Mouse (Mus musculus) urinary bladder, postnatal 14 days (tissue): Measurements from ENCODE around the gene Kcnk13.
A peak's percentile ranks its signal among the peaks of the same experiment; 100 is the strongest.
"Not testable (repeated sequence)": the region's sequence is repeated elsewhere in the genome, so short reads cannot be mapped to it uniquely, and the experiment has no call there.

Experiments
- DNase-seq: peaks from one replicate; pipeline ENCODE4 v3.0.0; 2021; ENCODE audit warnings: low spot score

Kcnk13 gene

GRCm38 (mm10) chr12:99965203-99966115 lies 1.2 kb downstream of the Kcnk13 start:
- DNase-seq: peak; percentile 32

GRCm38 (mm10) chr12:99966116-99966770 lies 1.9 kb downstream of the Kcnk13 start:
- no peak for DNase-seq

DNA sequence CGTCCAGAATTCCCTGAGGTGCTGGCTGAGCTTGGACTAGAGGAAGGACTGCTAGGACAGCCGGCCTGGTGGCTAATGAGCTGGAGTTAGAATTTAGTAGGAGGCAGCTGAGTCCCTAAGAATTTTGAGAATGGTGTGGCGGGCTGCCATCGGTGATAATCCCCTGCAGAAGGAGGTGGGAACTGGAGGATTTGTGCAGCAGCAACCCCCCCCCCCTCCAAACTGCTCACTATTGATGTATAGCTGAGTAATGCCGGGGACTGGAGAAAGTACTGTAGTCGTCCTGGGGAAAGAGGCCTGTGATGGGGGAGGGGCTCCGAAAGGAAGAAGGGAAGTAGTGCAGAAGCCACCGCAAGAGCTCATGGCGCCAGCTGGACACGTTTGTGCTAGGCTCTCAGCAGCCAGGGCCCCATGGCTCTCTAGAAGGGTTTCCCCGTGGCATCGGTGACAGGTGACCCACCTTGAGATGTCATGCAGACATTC lies 2.6 kb downstream of the Kcnk13 start:
- DNase-seq: no peak

DNA sequence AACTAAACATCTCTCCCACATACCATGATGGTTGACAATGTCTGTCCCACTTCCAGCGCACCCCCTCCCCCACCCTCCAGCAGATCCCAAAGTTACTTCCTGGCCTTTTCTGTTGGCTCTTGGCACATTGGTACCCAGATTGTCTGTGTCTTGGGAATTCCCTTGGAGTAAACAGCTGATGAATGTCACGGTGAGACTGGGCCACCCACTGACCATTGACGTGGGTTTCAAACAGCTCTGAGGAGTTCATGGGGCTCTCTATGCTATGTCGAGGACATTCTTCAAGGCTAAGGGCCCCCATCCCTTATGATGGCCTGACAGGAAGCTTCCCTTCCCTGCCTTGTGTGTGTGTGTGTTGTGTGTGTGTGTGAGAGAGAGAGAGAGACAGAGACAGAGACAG lies 5.6 kb downstream of the Kcnk13 start:
- no peak for DNase-seq

GRCm38 (mm10) chr12:99971205-99971894 lies 7.1 kb downstream of the Kcnk13 start:
- not testable (repeated sequence) for DNase-seq

DNA sequence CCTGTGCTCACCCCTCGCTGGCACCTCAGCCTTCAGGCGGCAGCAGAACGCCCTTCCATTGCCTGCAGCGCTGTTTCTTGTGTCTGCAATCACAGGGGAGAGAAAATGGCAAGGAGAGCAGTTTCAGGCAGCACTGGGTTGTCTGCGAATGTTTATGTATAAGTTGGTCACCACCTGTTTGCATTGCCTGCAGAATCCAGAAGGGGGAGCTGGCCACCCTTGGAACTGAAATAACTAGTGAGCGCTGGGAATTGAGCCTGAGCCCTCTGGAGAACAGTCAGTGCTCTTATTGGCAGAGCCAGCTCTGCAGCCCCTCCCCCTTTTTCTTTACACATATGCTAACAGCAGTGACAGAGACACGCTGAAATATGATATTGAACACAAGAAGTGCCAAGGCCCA lies 8.5 kb downstream of the Kcnk13 start:
- no peak for DNase-seq

DNA sequence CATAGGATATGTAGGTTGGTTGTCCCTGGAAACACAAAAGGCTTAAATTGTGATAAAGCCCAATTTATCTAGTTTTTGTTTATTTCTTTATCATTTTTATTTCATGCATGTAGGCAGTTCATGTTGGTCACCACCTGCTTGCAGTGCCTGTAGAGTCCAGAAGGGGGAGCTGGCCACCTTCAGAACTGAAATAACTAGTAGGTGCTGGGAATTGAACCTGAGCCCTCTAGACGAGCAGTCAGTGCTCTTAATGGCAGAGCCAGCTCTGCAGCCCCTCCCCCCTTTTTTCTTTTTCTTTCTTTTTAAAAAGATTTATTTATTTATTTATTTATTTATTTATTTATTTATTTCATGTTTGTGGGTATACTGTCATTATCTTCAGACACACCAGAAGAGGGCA lies 9.4 kb downstream of the Kcnk13 start:
- no peak for DNase-seq

DNA sequence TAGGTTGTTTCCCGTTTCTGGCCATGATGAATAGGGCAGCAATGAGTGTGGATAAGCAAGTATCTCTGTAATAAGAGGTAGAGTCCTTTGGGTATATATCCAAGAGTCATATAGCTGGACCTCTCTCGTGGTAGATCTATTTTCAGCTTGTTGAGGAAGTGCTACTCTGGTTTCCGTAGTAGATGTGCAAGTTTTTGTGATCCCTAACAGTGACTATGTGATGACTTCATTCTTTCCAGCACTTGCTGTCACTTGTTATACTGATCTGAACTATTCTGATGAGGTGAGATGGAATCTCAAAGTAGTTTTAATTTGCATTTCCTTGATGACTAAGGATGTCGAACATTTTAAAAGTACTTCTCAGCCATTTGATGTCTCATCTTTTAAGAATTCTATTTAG lies 15.2 kb downstream of the Kcnk13 start:
- no peak for DNase-seq

DNA sequence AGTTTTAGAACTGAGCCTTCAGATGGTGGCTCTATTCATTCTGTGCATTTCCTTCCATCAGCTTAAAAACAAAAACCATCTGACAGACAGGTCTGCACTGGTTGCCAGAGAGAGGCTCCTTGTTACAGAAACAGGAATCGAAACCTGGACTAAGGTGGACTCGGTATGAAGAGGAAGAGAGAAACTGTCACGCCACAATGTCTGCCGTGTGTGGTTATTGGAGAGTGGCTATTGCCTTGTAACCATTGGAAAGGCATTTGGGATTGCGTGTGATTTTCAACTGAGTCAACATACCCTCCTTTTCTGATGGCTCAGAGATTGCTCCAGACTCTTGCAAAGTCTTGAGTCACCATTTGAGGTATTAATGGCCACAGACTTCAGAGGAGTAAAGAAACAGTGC lies 22.5 kb downstream of the Kcnk13 start:
- no peak for DNase-seq

DNA sequence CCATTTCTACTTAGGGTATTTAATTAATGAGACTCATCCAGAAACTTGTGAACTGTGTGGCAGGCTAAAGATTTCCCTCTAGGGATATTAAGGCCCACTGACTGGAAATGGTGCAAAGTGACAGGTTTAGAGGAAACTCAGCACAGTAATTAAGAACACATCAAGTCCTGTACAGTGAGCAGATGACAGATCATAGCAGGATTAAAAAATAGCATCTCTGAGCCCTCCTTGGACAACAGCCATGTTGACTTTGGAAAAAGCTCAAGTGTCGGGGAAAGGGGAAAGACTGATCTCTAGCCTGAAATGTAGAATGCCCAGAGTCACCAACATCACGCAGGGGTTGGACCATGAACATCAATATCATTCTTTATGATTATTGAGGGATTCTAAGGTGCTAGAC lies 23.8 kb downstream of the Kcnk13 start:
- DNase-seq: no peak

- DNase-seq: no peak
These were observed 28.1 kb downstream of the Kcnk13 start for GRCm38 (mm10) chr12:99992362-99992862.

DNA sequence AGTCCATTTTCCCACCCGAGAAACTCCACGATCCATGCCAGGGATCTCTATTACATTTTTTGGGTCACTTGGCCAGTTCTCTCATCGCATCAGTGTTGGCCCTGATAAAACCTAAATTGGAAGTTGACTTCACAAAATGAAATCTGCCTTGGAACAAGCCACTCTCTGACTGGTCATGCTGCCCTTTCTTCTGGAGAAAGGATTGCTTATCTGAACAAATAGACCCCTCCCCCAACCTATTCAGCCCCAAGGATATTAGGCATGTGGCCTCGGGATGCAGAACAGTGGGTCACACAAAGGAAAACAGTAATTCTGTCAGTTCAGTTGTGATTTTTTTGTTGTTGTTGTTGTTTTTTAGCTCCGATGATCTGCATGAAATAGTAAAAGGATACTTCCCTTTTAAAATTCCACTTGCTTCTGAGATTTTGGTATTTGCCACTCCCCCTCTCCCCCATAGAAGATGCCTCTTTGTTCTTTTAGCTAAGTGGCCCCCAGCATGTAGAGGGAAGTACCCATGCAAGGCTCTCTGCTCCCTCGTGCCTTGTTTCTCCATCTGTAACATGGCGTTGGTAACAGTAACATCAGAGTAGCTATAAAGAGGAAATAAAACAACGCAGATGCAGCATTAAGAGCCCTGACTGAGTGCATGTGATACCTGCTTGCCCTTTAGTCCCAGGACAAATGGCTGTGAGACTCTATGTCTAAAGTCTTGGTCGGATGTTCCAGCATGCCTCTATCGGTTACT lies 29.0 kb downstream of the Kcnk13 start:
- DNase-seq: no peak

DNA sequence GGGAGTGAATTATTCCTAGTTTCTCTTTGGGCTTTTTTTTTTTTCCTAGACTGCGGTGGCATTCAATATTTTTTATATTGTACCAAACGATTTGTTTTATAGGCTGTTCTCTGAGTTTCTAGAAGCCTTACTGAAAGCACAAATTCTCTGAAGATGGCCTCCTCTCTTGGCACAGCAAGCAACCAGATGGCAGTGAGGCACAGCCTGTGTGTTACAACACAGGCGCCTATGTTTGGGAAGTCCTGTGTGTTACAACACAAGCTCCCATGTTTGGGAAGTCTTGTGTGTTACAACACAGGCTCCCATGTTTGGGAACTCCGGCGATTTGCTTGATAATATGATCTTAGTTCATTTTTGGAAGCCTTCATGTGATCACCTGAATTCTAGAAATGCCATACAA lies 31.7 kb downstream of the Kcnk13 start:
- no peak for DNase-seq

DNA sequence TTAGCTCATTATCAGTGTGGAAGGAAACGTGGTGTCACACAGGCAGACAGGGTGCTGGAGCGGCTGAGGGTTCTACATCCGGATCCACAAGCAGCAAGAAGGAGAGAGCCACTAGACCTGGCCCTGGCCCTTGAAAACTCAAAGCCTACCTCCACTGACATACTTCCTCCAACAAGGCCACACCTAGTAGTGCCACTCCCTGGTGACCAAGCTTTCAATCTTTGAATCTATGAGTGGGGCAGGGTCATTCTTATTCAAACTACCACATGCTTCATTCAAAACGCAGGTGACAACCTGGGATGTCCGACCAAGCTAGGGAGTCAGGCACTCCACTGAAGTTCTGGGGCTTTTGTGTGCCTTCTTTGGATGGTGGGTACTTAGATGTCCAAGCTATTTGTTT lies 35.4 kb downstream of the Kcnk13 start:
- no peak for DNase-seq

- DNase-seq: no peak
These were observed 36.1 kb downstream of the Kcnk13 start for GRCm38 (mm10) chr12:100000381-100000780.

DNA sequence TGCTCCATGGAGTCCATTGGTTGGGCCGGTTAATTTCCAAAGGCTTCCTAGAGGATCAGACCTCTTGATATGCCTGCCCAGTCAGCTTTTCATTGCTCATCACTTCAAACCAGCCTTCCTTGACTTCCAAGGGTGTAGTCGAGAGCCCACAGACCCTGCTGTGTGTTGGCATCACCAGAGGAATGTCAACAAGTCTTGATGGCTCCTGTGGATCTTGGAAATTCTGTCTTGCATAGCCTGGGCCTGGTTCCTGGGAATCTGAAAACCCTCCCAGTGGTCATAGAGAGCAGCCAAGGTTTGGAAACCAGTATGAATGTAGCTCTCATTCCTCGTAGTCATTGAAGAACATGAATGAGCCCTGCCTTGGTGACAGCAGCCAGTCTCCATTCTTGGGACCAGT lies 36.9 kb downstream of the Kcnk13 start:
- DNase-seq: no peak

- DNase-seq: no peak
These were observed 37.6 kb downstream of the Kcnk13 start for GRCm38 (mm10) chr12:100001910-100002309.

DNA sequence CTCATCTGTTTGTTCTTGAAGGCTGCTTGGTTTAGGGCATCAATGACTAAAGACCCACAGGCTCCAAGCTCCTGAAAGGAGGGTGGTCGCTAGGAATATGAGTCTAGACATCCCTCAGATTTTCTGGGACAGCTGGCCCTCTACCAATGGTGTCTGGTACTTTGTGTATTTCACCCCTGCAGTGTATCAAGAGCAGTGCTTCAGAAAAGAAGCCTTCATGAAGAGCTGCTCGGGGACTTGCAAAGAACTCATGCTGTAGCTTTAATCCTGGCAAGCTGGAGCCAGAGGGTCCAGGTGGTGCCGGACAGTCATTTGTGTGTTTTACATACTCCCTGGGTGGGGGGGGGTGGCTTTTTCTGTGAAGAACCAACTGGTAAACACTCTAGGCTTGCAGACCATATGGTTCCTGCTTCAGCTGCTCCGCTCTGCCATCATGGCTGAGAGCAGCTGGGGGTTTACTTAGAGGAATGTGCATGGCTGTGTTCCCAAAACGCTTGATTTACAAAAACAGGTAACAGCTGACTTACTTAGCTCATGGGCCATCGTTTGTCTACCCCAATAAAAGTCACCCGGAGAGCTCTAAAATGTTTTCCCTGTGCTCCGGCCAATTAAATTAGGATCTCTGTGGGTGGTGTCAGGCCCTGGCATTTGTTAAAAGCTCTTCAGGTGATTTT lies 38.8 kb downstream of the Kcnk13 start:
- DNase-seq: no peak

DNA sequence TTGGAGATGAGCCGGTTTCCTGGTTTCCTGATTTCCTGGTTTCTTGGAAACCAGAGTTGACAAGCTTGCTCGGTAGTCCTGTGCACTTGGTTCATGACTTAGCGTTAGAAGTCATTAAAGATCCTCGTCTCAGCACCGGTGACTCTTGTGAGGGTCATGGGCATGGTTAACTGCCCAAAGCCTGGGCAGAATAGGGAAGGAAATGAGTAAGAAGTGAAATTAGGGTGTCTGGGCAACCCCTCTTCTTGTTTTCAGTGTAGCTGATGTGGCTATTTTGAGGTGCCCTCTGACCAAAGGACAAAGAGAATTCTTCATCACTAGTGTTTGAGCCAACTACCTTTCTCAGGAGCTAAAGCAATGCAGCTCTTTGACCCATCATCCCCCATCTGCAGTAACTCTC lies 41.0 kb downstream of the Kcnk13 start:
- peak; percentile 1 for DNase-seq

GRCm38 (mm10) chr12:100006681-100007080 lies 42.4 kb downstream of the Kcnk13 start:
- no peak for DNase-seq

DNA sequence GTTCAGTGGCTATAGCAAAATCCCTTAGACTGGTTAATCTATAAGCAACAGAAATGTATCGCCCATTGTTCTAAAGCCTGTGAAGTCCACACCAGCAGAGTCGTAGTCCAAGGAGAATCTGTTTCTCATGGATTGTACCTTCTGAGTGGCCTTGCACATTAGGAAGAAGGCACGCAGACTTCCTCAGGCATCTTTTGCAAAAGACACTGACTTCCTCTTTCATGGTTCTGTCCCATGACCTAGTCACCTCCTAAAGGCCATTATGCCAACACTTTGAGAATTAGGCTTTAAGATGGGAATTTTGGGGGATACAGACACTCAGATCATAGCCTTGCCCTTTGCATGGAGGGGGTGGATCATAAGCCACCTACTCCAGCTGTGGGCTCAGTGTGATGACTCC lies 48.5 kb downstream of the Kcnk13 start:
- DNase-seq: no peak
